Mouse (Mus musculus) embryonic fibroblast, embryonic 13.5 days (primary cell): ENCODE measurements around the gene Eef1g. TPM values are rescaled to one million over a fixed set of nuclear protein-coding genes. Genes with fewer than 3 reads are reported as not detected.

ENCODE experiments used
- H3K27ac ChIP-seq: 2 replicates; pipeline ENCODE4 v1.5.1; 2012; ENCODE audit warnings: low read length, control low read depth, inconsistent platforms; ENCODE audit not compliant: insufficient read depth
- H3K4me1 ChIP-seq: 2 replicates; pipeline ENCODE4 v1.6.1; 2011; ENCODE audit warnings: low read length; ENCODE audit not compliant: control insufficient read depth, insufficient read depth
- H3K4me3 ChIP-seq: 2 replicates; pipeline ENCODE4 v1.5.1; 2011; ENCODE audit warnings: mild to moderate bottlenecking, control low read depth, low read length; ENCODE audit not compliant: insufficient read depth
- CTCF ChIP-seq: IDR thresholded peaks from 2 replicates; pipeline ENCODE4 v1.5.1; 2011; ENCODE audit warnings: mild to moderate bottlenecking, control low read depth, low read length, moderate library complexity, borderline replicate concordance; ENCODE audit not compliant: insufficient read depth
- POLR2A ChIP-seq: IDR thresholded peaks from 2 replicates; pipeline ENCODE4 v1.6.1; 2011; ENCODE audit warnings: low read depth, mild to moderate bottlenecking, control low read depth, low read length, moderate library complexity
- polyA plus RNA-seq: library from polyadenylated mRNA; stranded (reverse); fragments of >200 nt; gene quantifications from 2 replicates; pipeline ENCODE4 v1.2.4, GENCODE M21; 2011; ENCODE audit warnings: low read depth; ENCODE audit not compliant: missing spikeins, insufficient read length

The Eef1g gene
- polyA plus RNA-seq, 1 experiment = 882 TPM

DNA sequence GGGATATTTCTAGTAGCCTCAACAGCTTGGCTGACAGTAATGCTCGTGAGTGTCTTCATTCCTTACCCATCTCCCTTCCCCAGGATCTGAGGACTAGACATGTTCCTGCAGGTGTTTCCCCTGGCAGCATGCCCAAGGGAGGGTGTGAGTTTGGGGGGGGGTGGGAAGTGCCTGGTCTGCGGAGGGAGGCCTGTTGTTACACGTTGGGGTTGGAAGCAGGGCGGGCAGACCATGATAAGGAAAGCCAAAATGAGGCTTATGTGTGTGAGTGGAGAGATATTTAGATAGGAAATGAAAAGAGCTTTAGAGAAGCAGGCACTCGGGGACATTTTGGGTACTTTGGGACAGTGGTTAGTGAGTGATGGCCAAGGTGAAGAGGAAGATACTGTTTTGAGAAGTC, 22.8 kb upstream of the Eef1g start:
- Histone ChIP-seq H3K27ac (no peak overlapping the region), H3K4me3 (peak overlapping the region; percentile 55), H3K4me1 (peaks cover 6% of the 10 kb centered on the region)
- TF ChIP-seq CTCF = no peak

DNA sequence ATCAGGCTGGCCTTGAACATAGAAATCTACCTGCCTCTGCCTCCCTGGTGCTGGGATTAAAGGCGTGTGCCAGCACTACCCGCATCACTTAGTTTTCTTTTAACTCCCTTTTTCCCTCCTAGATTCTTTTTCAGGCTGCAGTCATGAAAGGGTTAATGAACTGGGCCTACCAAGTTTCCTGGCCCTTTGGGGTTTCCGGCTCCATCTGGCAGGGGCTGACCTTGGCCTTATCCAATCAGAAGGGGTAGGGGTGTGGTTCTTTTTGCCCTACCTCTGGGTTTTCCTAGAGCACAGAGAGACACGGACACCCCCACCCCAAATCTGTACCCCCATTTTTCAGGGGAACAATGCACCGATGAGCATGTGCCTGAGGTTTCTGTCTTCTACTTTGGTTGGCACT, 22.1 kb upstream of the Eef1g start:
- Histone ChIP-seq H3K27ac (no peak overlapping the region; the same call in 1 of the 2 replicates), H3K4me3 (peak overlapping the region; percentile 34), H3K4me1 (peaks cover 6% of the 10 kb centered on the region)
- no peak for TF ChIP-seq CTCF
- TF ChIP-seq POLR2A = no peak

- H3K27ac ChIP-seq = no peak overlapping the region; the same call in 1 of the 2 replicates
- H3K4me1 ChIP-seq = peaks cover 6% of the 10 kb centered on the region
- H3K4me3 ChIP-seq = peak overlapping the region; percentile 34
- TF ChIP-seq CTCF (no peak), POLR2A (no peak)
Measured at GRCm38 (mm10) chr19:8945251-8945650, 21.6 kb upstream of the Eef1g start.

GRCm38 (mm10) chr19:8946929-8947328, 19.9 kb upstream of the Eef1g start:
- TF ChIP-seq CTCF = no peak
- no peak for TF ChIP-seq POLR2A
- no peak overlapping the region for H3K27ac ChIP-seq

GRCm38 (mm10) chr19:8950190-8950589, 16.7 kb upstream of the Eef1g start:
- Histone ChIP-seq H3K4me3 (no peak overlapping the region), H3K27ac (no peak overlapping the region), H3K4me1 (peaks cover 2% of the 10 kb centered on the region; the same call in 1 of the 2 replicates)
- no peak for TF ChIP-seq CTCF
- no peak for TF ChIP-seq POLR2A

More at GRCm38 (mm10) chr19:8946929-8947328, 19.9 kb upstream of the Eef1g start:
- Histone ChIP-seq H3K4me3 (no peak overlapping the region), H3K4me1 (peaks cover 2% of the 10 kb centered on the region; the same call in 1 of the 2 replicates)

DNA sequence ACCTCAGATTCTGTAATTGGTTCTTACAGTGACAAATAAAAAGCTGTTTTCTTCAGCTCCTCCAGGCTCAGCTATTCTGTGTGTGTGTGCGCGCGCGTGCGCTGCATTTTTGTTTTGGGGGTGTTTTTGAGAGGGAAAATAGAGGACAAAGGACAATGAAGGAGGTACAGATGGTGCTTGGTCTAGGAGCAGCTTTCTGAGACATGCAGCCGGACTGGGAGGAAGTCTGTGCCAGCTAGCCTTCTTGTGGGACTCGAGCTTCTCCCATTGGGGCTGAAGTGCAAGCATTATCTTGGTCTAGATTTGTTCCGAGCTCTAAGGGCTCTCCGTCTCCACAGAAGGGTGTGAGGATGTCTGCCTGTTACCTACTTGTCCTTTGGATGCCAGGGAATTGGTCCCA, 14.6 kb upstream of the Eef1g start:
- Histone ChIP-seq H3K4me3 (no peak overlapping the region), H3K27ac (no peak overlapping the region), H3K4me1 (0 out of 2 replicates have a peak, but pooled peaks cover 2% of the 10 kb centered on the region)
- no peak for TF ChIP-seq POLR2A

GRCm38 (mm10) chr19:8953135-8954039, 13.5 kb upstream of the Eef1g start, which contains the start of gene Tut1:
Tut1 (plus strand) TSS chr19:8953847.
- TF ChIP-seq CTCF (no peak), POLR2A (peak; percentile 85)
- Histone ChIP-seq H3K4me1 (0 out of 2 replicates have a peak, but pooled peaks cover 2% of the 10 kb centered on the region), H3K4me3 (peak within 1 kb of the TSS; percentile 96), H3K27ac (peak within 1 kb of the TSS; percentile 70)

DNA sequence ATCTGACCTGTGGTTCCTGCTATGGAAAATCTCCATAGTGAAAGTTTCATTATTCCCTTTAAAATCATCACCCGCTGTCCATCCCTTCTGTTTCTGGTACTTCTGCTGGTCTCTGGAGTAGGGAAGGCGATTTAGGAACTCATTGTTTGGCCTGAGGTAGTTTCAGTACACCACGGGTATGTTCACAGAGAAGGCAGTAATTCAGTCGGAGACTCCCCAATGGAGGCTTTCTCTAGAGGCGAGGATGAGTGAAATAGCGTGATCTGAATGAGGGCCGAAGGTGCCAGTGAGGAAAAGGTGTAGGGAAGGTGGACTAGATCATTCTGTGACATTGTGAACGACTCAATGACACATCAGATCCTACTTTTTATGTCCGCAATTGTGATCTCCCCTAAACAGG, 12.7 kb upstream of the Eef1g start:
- peak overlapping the region; percentile 96 for H3K4me3 ChIP-seq
- peak overlapping the region; percentile 70 for H3K27ac ChIP-seq
- H3K4me1 ChIP-seq = 0 out of 2 replicates have a peak, but pooled peaks cover 2% of the 10 kb centered on the region
- TF ChIP-seq CTCF (no peak), POLR2A (no peak)

- Histone ChIP-seq H3K4me1 (peaks cover 5% of the 10 kb centered on the region), H3K27ac (no peak overlapping the region), H3K4me3 (no peak overlapping the region)
- TF ChIP-seq CTCF = no peak
- no peak for TF ChIP-seq POLR2A
Measured at GRCm38 (mm10) chr19:8962256-8962655, 4.6 kb upstream of the Eef1g start.

GRCm38 (mm10) chr19:8965075-8965474, 1.8 kb upstream of the Eef1g start:
- TF ChIP-seq CTCF = no peak
- TF ChIP-seq POLR2A = no peak
- H3K4me1 ChIP-seq = peaks cover 5% of the 10 kb centered on the region
- no peak overlapping the region for H3K4me3 ChIP-seq
- no peak overlapping the region for H3K27ac ChIP-seq
